Mouse (Mus musculus) heart, adult 8-10 months (tissue): ENCODE measurements around the gene Prom1. TPM values are rescaled to one million over a fixed set of nuclear protein-coding genes. Genes with fewer than 3 reads are reported as not detected.
"Not testable (repeated sequence)": the region's sequence is repeated elsewhere in the genome, so short reads cannot be mapped to it uniquely, and the experiment has no call there.

Source experiments
- DNase-seq: peaks from one replicate; pipeline ENCODE4 v3.0.0; 2022; ENCODE audit warnings: low spot score
- total RNA-seq, 4 experiments: library from RNA; stranded (reverse); gene quantifications; 2 replicates each; pipeline ENCODE4 v1.2.4; 2022

Prom1 gene
- total RNA-seq: 10 to 100 TPM in 2 of 4 experiments, 1 to 10 TPM in 2; 7.3 to 10.9 (median 9.0) TPM

DNA sequence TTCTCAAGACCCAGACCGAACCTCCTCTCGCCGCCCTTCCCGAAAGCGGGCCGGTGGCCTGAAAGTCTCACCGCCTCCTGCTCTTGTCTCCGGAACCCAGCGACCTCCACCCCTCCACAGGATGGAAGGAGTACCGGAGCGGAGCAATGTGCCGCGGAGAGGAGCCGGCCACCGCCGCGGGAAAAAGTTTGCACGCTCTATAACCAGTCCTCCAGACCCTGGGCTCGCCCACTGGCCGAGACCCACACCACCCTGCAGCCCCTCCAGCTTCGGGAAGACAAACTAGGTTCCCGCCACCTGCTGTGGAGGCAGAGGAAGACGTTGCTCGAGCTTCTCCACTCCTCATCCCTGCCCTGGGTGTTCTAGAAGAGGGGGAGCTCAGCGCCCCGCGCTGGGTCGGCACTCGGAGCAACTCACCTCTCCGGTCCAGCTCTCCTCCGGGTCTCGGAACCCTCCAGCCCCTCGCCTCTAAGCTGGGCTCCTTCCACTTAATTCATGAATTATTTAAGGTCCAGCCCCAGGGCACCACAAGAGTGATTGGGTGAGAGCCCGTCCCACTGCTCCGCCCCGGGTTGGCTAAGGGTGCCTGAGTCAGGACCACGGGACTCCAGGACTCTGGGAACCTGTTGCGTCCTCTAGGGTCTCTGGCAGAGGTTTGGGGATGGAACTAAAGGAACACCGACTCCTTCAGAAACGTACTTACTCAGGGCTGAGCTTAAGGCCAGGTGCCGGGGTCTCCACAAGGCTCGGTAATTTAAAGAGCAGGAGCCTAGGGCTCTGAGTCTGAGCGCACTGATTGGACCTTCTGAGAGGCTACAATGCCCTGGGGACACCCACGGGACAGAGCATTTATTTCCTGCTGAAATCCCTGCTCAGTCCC is at the start of gene Prom1:
Gene Prom1 (minus strand): TSS at position 802 of the 880 bp plus-strand sequence.
- no peak for DNase-seq

- DNase-seq: no peak
These were observed 45.9 kb upstream of the Prom1 start for GRCm38 (mm10) chr5:44147732-44148131.

- no peak for DNase-seq
These were observed 44.9 kb upstream of the Prom1 start for GRCm38 (mm10) chr5:44146437-44147332.

GRCm38 (mm10) chr5:44143467-44144235 is 41.8 kb upstream of the Prom1 start:
- no peak for DNase-seq

GRCm38 (mm10) chr5:44127487-44127886 is 25.7 kb upstream of the Prom1 start:
- no peak for DNase-seq

- DNase-seq: not testable (repeated sequence)
These were observed 24.7 kb upstream of the Prom1 start for GRCm38 (mm10) chr5:44126574-44126973.

DNA sequence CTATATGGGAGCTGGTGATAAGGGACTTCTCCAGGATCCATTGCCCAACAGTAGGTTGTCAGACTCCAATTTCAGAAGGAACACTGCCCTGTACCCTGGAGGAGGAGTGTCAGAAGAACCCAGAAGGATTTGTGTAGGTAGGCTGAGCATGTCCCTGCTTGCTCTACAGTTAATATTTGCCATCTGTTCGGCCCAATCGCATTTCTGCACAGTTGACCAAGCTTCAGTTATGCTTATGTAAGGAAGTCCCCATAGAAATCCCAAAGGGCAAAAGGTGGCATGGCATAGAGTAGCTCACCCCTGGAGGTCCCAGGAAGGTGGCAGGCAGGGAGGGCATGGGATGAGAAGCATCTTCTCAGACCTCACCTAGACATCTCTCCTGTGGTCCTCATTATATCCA is 19.6 kb upstream of the Prom1 start:
- DNase-seq: no peak

DNA sequence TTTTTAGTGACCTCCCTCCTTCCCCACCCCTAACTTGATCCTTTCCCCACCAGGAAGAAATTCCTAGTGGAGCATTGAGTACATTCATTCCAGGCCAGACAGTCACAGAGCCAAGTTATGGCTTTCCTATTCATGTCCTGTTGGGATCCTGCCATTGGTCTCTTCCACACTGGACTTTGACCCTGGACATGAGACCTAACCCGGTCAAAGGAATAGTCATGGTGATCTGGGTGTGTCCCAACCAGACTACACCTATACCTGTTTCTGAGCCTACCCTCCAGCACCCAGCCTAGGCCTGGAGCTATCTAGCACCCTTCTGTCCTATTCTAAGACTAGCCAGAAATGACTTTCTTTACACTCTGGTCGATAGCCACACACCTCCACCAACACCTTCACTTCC is 11.3 kb upstream of the Prom1 start:
- DNase-seq: no peak

DNA sequence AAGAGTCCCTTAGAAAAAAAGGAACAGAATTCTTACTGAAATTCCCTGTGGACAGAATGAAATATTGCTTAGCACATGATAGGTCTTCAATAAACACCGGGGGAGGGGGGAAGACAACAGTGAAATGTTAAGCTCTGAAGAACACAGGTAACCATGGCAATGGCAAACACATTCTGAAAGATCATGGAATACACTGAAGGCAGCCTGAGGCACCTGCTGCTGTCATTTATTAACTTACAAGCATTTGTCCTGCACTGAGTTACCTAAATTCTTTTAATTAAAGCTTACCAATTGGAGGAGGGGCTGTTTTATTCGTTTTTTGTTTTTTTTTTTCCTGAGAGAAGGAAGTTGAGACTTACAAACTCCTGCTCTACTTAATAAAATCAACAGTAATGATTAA is 7.3 kb upstream of the Prom1 start:
- DNase-seq: no peak

- DNase-seq: no peak
These were observed 6.3 kb upstream of the Prom1 start for GRCm38 (mm10) chr5:44108125-44108524.

DNA sequence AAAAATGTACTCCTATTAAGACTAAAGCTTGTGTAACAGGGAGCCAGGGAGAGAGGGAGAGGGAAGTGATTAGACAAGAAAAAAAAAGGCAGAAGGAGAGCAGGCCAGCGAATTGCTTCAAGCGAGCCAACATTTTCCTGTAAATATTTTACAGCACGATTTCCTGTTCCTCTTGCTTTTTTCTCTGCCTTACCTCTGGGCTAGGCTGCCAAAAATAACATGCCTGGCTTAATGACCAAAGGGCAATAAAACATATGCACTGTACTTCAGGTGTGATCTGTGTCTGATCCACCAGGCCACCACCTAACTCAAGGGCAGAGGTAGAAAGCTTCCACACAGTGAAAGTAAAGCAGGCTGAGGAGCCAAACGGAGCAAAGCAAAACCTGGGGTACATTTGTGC is 3.4 kb upstream of the Prom1 start:
- no peak for DNase-seq

DNA sequence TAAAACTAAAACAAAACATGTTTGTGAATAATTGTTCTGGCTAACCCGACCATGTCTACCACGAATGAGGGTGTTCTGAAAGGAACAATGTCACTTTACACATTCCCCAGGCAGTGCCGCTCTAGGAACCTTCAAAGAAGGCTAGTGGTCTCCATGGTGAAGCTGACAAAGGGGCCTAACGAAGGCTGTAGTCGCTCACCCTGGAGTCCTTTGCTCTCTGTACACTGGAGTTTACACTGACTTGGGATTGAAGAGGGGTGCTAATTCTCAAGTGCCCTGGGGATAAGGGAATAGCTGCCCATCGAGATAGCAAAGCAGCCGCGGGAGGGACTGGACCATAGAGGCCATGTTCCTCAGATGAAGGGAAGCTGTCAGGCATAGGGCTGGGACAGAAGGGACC is 2.9 kb upstream of the Prom1 start:
- no peak for DNase-seq

DNA sequence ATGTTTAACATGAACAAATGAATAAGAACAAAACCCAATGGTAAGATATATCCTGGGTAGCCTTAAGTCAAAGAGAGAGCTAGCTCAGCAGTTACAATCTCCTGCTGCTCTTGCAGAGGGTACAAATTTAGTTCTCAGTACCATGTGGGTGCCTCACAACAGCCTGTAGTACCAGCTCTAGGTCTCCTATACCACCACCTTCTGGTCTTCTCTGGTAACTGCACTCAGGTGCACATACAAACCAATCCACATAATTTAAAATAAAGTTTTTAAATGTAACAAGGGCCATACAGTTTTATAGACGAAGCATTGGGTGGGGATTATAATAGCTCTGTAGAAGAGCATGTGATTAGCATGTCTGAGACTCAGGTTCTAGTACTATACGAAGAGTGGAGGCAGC is 2.3 kb upstream of the Prom1 start:
- no peak for DNase-seq

DNA sequence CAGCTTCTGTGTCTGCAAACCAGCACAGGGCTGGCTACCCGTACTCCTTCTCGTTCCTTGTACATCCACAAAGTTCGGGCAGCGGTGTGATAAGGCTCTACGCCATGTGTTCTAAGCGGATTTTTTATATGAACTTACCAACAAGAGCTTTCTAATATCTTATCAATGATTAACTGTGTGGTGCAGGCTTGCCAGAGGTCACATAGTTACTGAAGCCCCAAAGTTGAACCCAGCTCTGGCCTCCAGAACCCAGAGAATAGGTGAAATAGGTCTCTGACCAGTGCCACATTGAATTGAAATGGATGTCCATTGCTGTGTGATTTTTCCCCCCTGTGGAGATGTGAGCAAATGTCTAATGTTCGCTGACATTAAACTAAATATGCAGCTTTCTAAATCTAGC is 1.3 kb upstream of the Prom1 start:
- DNase-seq: no peak

- DNase-seq: no peak
These were observed 1.1 kb downstream of the Prom1 start for GRCm38 (mm10) chr5:44100544-44101230.

- DNase-seq: no peak
These were observed 1.7 kb downstream of the Prom1 start for GRCm38 (mm10) chr5:44100187-44100543.

DNA sequence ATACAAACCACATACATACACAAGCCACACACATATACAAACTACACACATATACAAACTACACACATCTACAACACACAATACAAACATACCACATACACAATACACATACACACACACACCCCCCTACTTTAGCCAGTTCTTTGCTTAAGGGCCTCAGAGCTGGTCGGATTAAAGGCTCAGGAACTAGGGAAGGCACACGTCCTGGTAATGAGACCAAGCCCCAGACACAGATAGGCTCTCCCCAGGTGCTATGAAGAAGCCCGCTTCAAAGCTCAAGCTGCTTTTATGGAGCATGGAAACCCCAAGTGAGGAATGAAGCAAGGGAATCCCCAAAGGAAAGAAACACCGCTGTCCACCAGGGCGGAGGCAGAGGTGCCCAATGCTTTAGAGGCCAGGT is 4.8 kb downstream of the Prom1 start:
- no peak for DNase-seq

- DNase-seq: no peak
These were observed 5.7 kb downstream of the Prom1 start for GRCm38 (mm10) chr5:44096106-44096505.

- DNase-seq: no peak
These were observed 6.1 kb downstream of the Prom1 start for GRCm38 (mm10) chr5:44095697-44096096.

DNA sequence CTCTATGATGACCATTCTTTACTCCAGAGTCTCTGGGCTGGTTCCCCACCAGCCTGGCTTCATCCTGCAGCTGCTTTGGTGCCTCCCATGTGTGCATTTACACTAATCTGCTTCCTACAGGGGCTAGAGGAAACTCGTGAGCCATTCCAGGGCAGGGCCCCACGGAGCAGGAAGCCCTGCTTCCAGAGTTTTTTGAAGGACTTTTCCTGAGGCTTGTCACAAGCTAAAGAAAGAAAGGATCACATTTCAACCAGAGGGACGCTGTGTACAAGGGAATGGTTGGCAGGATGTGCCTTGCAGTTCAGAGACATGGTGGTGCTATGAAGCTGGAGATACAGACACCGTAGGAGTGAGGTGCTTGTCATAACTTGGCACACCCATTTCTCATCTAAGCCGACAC is 14.8 kb downstream of the Prom1 start:
- peak; percentile 35 for DNase-seq

- DNase-seq: no peak
These were observed 16.0 kb downstream of the Prom1 start for GRCm38 (mm10) chr5:44085871-44086270.
